Mouse (Mus musculus): ENCODE results near the gene Mapk11.

Mapk11 gene

DNA sequence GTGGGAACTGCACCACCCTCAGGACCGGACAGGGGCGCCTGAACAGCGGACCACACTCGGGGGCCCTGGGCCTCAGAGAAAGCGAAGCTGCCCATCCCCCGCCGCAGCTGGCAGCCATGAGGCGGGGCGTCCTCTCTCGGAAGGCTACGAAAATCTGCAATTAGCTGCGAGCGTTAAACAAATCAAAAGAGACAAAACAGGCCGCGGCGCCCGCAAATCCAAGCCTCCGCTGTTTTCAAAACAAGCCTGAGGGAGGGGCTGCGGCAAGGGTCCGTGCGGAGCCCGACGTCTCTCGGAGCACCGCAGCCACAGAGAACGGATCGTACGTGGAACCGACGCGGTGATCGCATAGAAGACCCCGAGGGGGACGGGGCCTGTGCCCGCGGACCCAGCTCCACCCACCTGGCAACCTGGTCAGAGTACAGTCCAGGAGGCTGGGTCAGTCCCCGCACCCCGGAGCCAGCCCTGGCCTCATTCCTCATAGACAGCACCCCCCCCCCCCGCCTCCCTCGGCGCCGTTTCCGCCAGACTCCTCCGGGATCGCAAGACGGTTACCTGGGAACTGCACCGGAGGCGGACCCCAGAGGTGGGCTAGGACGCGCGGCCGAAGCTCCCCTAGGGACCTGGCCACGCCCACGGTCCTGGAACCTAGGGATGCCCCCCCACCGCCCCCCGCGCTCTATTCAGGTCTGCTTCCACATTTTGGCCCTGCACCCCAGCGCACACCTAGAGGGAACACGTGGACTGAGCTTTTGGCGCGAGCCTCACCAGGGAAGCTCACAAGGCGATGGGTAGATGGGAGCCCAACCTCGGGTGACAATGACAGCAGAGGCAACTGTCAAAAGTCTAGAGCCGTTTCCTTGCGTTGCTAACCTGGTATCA is 23.8 kb upstream of the Mapk11 start:
- DNase-seq, result peak; percentile 61 to 67

DNA sequence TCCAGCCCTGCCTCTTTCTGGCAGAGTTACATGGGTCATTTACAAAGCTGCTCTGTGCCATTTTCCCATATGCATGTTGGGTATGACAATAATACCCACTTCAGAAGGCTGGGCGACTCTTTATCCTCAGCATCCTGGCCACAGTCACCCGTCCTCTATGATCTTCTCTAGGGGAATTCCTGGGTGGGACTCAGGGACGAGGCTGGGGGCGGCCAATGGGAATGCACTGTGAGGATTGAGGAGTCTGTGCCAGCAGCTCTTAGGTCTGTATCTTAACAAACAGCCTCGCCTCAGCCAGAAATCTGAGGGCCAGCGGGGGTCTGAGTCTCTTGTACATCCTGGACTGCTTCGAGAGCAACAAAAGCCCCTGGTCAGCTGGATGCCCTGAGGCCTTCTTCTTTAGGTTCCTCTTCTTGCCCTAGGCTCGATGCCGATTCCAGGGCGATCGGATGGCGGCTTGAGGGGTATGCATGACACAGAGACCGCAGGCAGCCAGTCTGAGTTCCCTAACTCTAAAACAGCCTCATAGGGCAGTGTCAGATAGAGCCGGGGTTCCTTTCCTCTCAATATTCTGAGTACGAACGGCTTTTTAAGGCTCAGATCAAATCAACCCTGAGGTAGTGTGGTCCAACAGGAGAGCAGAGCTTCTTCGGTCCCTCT is 23.0 kb upstream of the Mapk11 start:
- DNase-seq, result peak in 1 of 2 experiments; percentile 38

DNA sequence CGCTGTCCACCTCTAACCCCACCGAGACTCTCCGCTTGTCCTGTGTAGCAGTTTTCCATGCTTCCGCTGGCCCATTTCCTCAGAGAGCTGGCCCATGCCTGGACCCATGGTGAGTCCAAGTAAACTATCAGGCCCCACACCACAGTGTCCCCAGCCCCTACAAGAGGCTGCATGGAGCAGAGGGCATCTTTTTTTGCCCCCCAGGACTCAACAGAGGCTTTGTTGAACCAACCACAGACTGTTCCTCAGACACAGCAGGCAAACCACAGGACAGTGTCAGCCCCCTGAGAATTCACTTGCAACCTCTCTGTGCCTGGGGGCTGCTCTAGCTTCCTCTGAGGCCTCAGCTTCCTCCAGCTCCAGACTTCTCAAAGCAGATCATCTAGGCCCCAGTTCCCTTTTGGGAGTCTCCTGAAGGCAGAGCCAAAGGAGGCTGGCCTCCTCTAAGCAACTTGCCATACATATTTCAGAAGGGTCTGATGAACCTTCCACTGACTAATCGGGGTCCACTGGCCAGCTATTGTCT is 22.2 kb upstream of the Mapk11 start:
- peak in 1 of 2 experiments; percentile 22 for DNase-seq

DNA sequence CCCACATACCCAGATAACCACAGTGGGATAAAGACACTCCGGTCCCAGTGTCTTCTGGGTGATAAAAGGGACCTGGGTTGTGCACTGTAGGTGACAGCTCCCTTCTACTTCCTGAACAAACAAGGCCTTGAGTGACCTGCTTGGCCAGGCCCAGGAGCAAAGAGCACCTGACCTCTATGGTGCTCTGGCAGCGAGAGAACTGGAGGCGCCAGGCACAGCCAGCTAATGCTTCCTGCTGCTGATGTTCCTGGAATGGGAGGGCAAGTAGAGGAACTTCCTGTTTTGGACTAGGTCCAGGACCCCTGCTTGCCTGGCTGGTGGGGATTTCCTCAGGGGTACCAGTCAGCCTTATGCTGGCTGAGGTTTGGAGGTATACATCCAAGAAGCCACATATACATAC is 20.7 kb upstream of the Mapk11 start:
- DNase-seq, result peak in 1 of 2 experiments; percentile 43

DNA sequence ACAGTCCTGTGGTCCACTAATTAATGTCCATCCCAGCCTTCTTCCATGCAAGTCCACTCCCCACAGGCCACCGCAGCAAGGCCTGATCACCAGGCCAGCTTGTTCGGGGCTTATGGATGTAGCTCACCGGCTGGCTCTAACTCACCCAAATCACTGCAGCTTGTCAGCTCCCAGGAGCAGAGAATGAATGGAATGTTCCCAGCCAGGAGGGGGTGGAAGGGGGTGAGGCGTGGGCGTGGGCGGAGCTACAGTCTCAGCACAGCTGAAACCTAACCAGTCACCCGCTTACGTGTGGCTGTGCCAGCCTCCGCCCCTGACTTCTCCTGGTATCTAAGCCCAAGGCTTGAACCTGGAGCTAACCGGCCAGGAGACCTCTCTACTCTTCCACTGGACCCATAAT is 20.0 kb upstream of the Mapk11 start:
- DNase-seq, result peak; percentile 86 to 91

DNA sequence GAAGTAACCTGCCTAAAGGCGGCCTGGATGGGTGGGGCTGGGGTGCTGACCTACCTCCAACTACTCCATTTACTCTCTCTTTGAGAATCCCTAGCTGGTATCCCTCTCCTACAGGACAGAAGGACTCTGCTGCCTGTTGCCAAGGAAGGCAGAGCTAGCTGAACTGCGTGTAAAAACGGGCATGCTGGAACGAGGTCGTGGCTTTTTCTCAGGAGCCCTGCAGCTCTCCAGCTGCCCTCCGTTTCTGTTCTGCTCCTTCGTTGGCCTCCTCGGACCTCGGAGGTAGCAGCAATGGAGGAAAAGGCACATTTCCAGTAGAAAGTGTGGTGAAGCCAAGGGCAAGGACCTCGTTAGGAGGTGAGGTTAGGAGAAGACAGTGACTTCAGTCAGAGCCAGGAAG is 19.5 kb upstream of the Mapk11 start:
- peak; percentile 62 to 63 for DNase-seq

DNA sequence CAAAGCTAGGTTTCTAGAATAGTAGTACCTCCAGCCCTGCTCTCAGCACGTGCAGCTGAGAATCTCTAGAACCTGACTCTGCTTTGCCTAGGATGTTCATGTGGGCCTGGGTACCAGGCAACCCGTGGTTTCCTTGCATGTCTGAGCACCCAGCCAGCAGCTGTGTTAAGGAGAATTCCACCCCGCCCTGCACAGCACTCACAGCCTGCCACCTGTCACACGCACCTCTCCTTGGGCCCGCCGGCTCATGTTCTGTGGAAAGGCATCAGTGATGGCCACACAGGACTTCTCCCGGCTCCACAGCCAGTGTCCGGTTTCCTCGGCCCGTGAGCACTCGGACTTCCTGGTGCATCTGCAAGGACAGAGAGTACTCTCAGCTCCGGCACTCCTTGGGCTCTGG is 16.1 kb upstream of the Mapk11 start:
- DNase-seq, result no peak

DNA sequence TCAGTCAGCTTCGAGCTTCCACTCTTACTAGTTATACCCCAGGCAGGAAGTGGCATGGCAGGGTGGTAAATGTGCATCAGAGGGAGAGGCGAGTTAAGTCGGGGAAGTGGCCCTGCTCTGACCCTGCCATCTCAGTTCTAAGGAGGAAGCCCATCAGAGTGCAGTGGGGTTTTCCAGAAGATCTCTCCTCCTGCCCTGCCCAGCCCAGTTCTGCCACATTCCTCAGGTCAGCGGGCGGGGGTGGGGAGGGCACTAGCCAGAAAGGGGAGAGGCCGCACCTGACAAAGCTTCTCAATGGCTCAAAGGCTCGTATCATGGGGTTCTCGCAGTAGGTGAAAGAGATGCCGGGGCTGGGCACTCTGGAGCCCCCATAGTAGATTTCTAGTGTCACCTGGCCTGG is 12.0 kb upstream of the Mapk11 start:
- no peak for DNase-seq

DNA sequence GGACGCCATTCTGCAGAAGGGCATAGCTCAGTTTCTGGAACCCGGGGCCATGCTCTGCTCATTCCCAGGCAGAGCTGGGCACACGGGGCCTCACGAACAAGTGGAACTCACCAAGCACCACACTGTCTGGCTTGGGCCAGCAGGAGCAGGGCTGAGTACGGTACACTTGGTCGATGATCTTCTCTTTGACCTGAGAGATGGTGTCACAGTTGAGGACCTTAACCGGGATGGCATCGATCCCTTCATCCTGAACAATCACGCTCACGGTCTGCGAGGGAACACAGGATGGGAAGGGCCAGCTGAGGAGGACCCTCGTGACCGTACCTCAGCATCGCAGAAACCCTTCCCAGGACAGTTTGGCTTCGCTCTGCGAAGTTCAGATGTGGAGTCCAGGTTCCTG is 9.1 kb upstream of the Mapk11 start:
- no peak for DNase-seq

DNA sequence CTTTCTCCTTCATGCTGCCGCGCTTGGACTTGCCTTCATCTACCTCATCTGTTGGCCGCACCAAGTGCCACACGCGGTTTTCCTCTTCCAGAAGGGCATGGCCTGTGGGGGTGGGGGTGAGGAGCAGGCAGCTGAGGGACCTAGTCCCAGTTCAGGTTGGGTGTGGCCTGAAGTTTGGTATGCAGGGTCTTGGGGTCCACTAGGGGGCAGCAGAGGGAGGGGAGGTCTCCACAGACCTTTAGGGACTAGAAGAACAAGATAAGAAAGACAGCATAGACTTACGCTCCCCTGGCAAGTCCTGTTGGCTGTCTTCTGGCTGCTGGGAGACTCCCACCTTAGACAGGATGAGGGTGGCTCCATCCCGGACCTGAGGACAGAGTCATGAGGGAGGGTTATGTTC is 8.5 kb upstream of the Mapk11 start:
- peak; percentile 78 to 81 for DNase-seq

DNA sequence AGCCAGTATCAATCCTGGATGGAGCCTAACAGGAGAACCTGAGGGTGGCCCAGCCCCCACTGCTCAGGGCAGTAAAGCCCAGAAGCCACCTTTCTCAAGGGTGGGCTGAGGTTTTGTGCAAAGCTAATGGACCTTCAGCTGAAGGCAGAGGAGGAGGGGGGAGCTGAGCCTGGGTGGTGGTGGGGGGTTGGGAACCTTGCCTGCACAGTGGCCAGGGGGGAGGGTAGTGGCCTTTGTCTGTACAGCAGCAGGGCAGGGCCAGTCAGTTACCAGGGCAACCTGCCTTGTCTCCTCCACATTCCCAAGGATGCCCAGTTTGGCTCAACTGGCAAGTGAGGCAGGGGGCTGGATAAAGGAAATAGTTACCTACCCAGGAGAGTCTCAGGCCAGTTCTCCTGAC is 2.9 kb upstream of the Mapk11 start:
- no peak for DNase-seq

DNA sequence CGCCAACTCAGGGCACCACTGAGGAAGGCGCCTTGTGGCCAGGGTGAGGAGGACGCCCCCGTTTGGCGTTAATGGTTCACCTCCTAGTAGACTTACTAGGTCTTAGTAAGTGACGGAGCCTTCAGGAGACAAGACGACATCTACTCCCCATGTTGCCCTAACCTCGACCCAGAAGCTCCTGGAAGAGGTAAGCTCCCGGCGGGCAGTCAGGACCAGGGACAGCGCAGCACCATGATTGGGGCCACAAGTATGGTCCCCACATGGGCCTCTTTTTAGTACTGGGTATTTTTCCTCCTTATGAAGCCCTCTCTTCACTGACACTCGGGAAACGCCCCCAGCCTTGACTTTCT is 588 bp upstream of the Mapk11 start:
- DNase-seq, result no peak

DNA sequence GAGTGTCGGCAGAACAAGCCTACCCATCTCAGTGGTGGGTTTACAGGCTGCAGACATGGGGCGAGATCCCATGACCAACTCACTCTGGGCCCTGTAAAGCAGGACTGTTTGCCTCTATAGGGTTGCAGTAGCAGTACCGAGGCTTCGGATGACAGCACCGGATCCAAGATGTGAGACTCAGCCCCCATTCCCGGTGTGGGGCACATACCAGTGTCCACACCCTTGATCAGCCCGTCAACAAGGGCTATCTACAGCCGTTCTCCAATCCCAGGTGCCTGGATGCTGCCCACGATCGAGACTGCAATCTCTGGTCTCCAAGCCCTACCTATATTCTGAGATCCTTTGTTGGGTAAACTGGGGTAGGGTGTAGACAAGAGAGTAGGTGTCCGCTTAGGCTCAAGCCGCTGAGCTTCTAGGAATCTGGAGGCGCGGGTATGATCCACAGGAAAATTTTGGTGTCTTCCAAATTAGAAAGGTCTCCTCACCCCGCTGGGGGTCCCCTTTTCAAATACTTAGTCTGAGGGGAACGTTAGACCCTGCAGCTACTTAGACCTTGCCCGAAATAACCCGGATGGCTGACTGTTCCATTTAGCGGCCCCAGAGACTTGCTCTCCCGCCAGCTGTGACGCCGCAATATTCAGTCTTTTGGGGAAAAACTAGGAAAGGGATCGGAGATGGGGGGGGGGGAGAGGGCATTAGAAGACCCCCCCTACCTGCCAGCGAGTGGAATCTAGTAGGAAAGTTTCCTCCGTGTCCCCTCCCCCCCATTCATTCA is 745 bp downstream of the Mapk11 start:
- DNase-seq, result peak in 1 of 2 experiments; percentile 54

DNA sequence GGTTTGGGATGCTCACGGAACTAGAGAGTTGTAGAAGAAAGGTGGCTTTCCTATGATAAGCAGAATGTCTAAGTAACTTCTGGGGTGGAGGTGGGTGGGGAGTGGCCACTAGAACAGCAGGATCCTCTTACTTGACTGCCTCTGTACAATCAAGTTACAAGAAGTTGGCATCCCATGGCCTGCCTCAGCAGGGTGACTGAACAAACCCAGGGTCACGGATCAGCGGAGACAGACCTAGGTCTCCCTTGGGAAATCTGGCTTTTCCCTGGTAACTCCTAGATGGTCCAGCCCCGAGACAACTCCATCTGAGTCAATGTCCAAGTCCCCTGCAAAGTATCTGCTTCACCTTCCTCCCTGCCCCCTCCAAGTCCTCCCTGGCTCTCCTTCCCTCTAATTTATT is 1.5 kb downstream of the Mapk11 start:
- no peak for DNase-seq

DNA sequence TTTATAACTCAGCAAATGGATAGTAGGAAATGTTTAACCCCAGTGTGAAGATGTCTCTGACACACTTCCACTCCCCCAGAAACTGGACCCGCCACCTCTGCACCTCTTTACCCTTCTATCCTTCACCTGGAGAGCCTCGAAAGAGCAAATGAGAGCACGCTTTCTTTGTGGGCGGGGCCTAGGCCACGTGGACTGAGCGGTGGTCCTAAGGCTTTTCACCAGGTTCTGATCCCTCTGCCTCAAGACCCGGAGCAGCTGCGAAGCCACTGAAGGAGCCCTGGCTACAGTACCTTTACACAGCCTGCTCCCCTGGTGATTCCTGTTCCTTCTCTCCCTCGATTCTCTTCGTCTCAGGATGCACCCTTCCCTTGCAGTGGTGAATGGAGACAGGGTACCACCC is 2.0 kb downstream of the Mapk11 start:
- peak in 1 of 2 experiments; percentile 46 for DNase-seq

DNA sequence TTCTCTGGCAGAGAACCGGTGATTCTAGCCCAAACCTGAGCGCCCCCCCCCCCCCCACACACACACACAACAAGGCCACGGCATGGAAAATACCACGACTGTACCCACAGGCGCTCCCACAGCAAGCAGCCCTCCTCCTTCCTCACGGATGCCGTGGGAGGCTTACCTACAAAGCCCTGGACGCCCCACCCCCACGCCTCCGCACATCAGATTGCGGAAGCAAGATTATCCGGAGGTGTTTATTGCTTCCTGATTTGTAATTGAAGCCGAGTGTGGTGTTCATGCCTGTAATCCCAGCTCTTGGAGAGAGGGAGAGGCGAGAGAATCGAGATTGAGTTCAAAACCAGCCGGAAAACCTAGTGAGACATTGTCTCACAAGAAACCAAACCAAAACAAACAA is 2.4 kb downstream of the Mapk11 start:
- peak; percentile 66 to 74 for DNase-seq

DNA sequence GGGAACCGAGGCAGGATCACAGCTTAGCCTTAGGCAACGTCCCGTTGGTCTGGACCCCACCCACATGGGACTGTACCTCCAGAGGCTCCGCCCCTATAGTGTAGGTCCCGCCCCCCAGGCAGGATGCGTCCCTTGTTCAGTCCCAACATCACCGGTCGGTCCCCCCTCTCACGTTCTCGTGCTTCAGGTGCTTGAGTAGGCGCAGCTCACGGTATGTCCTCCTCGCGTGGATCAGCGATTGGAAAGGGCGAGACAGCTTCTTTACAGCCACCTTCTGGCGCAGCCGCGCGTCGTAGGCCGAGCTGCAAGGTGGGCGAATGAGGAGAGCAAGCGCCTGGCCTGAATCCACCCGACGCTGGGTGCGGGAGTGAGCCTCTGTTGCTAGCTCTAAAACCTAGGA is 2.9 kb downstream of the Mapk11 start:
- peak; percentile 83 to 89 for DNase-seq

DNA sequence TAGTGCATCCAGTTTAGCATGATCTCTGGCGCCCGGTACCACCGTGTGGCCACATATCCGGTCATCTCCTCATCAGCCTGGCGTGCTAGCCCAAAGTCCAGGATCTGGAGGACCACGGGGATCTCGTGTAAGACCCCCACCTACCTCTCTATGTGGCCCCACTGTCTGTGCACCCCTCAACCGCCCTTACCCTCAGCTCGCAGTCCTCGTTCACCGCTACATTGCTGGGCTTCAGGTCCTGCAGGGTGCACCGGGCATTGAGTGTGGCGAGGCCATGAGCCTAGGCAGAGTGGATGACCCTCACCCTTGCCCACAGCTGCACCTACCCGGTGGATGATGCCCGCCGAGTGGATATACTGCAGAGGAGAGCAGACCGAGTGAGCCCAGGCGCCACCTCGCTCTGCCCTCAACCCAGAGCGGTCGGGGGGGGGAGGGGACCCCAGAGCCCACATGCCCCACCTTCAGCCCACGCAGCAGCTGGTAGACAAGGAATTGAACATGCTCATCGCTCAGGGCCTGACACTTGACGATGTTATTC is 3.5 kb downstream of the Mapk11 start:
- no peak for DNase-seq

DNA sequence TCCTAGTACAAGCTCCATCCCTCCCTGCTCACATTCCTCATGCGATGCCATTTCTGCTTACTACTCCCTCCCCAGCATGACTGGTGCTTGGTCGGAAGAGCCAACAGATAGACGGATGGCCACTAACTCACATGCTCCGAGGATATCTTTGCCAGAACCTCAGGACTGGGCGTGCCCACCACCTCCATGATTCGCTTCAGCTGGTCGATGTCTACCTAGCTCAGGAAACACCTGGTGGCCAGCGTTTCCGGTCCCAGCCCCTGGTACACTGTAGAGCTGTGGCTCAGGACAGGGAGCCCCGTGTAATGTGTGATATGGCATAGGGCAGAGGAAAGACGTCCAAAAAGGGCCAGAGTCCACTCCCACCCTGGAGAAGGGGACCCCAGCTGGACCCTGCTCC is 4.5 kb downstream of the Mapk11 start:
- no peak for DNase-seq

DNA sequence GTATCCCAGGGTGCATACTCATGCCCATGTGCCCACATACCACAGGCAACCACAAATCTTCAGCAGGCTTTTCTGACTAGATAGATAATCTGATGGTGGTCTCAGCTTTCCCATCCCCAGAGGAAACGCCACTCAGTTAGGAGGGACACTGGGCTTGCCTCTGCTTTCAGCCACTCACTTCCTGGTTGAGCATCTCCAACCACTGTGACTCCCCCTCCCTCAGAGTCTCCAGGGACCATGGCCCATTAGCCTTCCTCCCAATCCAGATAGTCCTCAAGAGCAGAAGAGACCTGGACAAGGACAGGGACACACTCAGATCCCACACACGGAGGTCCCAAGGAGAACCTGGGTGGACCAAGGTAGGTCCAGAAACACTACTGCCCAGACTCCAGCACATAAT is 6.3 kb downstream of the Mapk11 start:
- DNase-seq, result no peak

DNA sequence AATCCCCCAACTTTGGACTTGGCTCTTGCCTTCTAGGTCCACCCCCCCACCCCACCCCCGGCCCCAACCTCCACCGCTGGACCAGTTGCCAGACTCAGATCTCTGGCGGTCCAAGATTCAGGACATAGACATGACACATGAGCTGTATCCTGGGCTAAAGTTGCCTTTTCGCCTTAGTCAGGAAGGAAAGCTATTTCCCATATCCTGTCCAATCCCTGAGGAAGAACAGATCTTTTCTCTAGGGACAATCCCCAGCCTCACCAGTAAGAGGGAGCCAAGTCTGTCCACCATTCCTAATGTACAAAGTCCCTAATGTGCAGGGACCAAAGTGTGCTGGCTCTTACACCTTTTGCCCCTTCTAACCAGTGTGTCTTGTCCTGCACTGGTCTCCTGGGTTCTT is 7.5 kb downstream of the Mapk11 start:
- DNase-seq, result no peak

DNA sequence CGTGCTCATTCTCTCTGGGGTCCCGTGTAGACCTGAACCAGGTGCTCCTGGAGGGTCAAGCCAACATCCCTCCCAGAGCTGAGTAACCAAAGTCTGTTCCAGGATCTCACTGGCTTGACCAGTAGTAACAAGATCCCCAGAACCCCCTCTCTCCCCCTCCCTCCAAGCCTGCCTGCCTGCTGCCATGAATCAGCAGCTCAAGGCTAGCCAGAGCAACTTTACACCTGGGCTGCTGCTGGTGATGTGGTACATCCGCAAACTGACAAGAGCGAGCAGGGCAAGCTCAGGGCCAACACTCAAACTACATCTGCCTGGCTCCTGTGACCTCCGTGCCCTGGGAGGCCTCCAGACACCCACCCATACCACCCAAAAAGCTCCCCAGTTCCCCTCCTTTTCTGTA is 8.0 kb downstream of the Mapk11 start:
- no peak for DNase-seq

DNA sequence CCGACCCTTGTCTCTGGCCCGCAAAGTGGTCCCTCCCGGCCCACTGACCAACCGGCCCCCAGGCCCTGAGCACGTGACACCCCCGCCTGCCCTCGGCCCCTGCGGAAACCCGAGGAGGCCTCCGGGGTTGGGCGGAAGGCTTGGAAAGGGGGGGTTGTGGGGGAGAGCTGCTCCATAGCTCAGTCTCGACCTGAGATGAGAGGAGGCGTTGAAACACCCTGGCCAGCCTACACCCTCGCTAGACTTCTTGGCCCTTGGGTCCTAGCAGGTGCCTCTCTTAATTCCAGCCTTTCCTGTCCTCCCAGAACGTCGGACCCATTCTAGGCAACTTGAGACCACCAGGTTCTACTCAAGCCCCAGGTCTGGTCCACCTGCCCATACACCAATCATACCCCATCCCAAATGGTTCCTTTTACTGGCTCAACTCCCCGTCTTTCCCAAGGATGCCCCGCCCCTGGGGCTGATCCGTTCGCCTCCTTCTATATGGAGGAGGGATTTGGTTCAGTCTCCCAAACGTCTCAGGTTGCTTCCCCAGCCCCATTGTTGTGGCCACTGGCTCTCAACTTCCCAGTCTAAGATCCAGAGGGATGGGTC is 8.7 kb downstream of the Mapk11 start, which contains the start of gene Mapk12:
Mapk12 (minus strand) TSS at position 45 of the 594 bp plus-strand sequence.
- peak; percentile 73 to 74 for DNase-seq

Measured in cerebellum, adult 18-20 months (tissue).